Mouse (Mus musculus): Measurements from ENCODE around the gene Sohlh2. TPM values are rescaled to one million over a fixed set of nuclear protein-coding genes. Genes with fewer than 3 reads are reported as not detected.

Gene Sohlh2
- polyA plus RNA-seq, 1 experiment: not detected

- 92% methylated on average over 12 of the region's 12 CpGs for WGBS
- TF ChIP-seq CTCF (IDR thresholded peaks at IDR 0.05; ENCODE audit: extremely low read depth, insufficient read depth, insufficient read length, insufficient replicate concordance) (no peak), POLR2A (IDR thresholded peaks at IDR 0.05; ENCODE audit: low read depth, low read length) (no peak)
- H3K27me3 ChIP-seq (ENCODE audit: control insufficient read depth, insufficient read depth, low read length): no peaks in the 10 kb centered on the region
- H3K4me3 ChIP-seq (ENCODE audit: extremely low read depth, insufficient read depth, insufficient read length): no peak overlapping the region
- no peaks in the 10 kb centered on the region for H3K4me1 ChIP-seq (ENCODE audit: control insufficient read depth, insufficient read depth, insufficient read length)
- H3K27ac ChIP-seq (ENCODE audit: insufficient read depth, low read length): no peak overlapping the region
- DNase-seq (ENCODE audit: low read depth in 1 of 2, low spot score in 2 of 2): no peak
- H3K36me3 ChIP-seq (ENCODE audit: control insufficient read depth, insufficient read depth, low read length): no peaks in the 10 kb centered on the region
These were observed 64.9 kb downstream of the Sohlh2 start for GRCm38 (mm10) chr3:55246618-55247272.

GRCm38 (mm10) chr3:55248048-55248447 lies 66.2 kb downstream of the Sohlh2 start:
- H3K36me3 ChIP-seq (ENCODE audit: control insufficient read depth, insufficient read depth, low read length): no peaks in the 10 kb centered on the region
- 85% methylated on average over 3 of the region's 3 CpGs for WGBS

GRCm38 (mm10) chr3:55248508-55248907 lies 66.7 kb downstream of the Sohlh2 start:
- 74% methylated on average over 6 of the region's 6 CpGs for WGBS
- no peak overlapping the region for H3K4me3 ChIP-seq (ENCODE audit: extremely low read depth, insufficient read depth, insufficient read length)
- no peak overlapping the region for H3K27ac ChIP-seq (ENCODE audit: insufficient read depth, low read length)
- no peaks in the 10 kb centered on the region for H3K27me3 ChIP-seq (ENCODE audit: control insufficient read depth, insufficient read depth, low read length)
- TF ChIP-seq CTCF (IDR thresholded peaks at IDR 0.05; ENCODE audit: extremely low read depth, insufficient read depth, insufficient read length, insufficient replicate concordance): no peak
- TF ChIP-seq POLR2A (IDR thresholded peaks at IDR 0.05; ENCODE audit: low read depth, low read length): no peak
- no peaks in the 10 kb centered on the region for H3K36me3 ChIP-seq (ENCODE audit: control insufficient read depth, insufficient read depth, low read length)
- no peaks in the 10 kb centered on the region for H3K4me1 ChIP-seq (ENCODE audit: control insufficient read depth, insufficient read depth, insufficient read length)
- DNase-seq (ENCODE audit: low read depth in 1 of 2, low spot score in 2 of 2): no peak

More at GRCm38 (mm10) chr3:55248048-55248447, 66.2 kb downstream of the Sohlh2 start:
- no peak for DNase-seq (ENCODE audit: low read depth in 1 of 2, low spot score in 2 of 2)
- Histone ChIP-seq H3K4me3 (ENCODE audit: extremely low read depth, insufficient read depth, insufficient read length) (no peak overlapping the region), H3K4me1 (ENCODE audit: control insufficient read depth, insufficient read depth, insufficient read length) (no peaks in the 10 kb centered on the region), H3K27me3 (ENCODE audit: control insufficient read depth, insufficient read depth, low read length) (no peaks in the 10 kb centered on the region), H3K27ac (ENCODE audit: insufficient read depth, low read length) (no peak overlapping the region)
- TF ChIP-seq POLR2A (IDR thresholded peaks at IDR 0.05; ENCODE audit: low read depth, low read length) (no peak), CTCF (IDR thresholded peaks at IDR 0.05; ENCODE audit: extremely low read depth, insufficient read depth, insufficient read length, insufficient replicate concordance) (no peak)

- 91% methylated on average over 2 of the region's 2 CpGs for WGBS
- H3K36me3 ChIP-seq (ENCODE audit: control insufficient read depth, insufficient read depth, low read length): no peaks in the 10 kb centered on the region
- no peak for TF ChIP-seq POLR2A (IDR thresholded peaks at IDR 0.05; ENCODE audit: low read depth, low read length)
- TF ChIP-seq CTCF (IDR thresholded peaks at IDR 0.05; ENCODE audit: extremely low read depth, insufficient read depth, insufficient read length, insufficient replicate concordance): no peak
- H3K4me1 ChIP-seq (ENCODE audit: control insufficient read depth, insufficient read depth, insufficient read length): no peaks in the 10 kb centered on the region
- no peak overlapping the region for H3K4me3 ChIP-seq (ENCODE audit: extremely low read depth, insufficient read depth, insufficient read length)
- no peaks in the 10 kb centered on the region for H3K27me3 ChIP-seq (ENCODE audit: control insufficient read depth, insufficient read depth, low read length)
- DNase-seq (ENCODE audit: low read depth in 1 of 2, low spot score in 2 of 2): no peak
- H3K27ac ChIP-seq (ENCODE audit: insufficient read depth, low read length): no peak overlapping the region
These were observed 68.8 kb downstream of the Sohlh2 start for GRCm38 (mm10) chr3:55250631-55251030.

Other genes starting within 250 kb of the Sohlh2 start
- gene Ccna1, start 126.5 kb upstream of the Sohlh2 start, polyA plus RNA-seq (2012; rRNA removed): not detected in 2 replicates
- 4.3 and 4.9 TPM in 2 replicates for gene Spg20, start 69.9 kb upstream of the Sohlh2 start, polyA plus RNA-seq (2012; rRNA removed)
- gene Ccdc169, start 44.7 kb upstream of the Sohlh2 start, polyA plus RNA-seq (2012; rRNA removed): not detected in 2 replicates
- gene Dclk1, start 60.3 kb downstream of the Sohlh2 start, polyA plus RNA-seq (2012; rRNA removed): 2.9 and 3.0 TPM in 2 replicates